Mouse (Mus musculus): ENCODE results near the gene Gm3854. TPM values are rescaled to one million over a fixed set of nuclear protein-coding genes. Genes with fewer than 3 reads are reported as not detected.
"Not testable (repeated sequence)": the region's sequence is repeated elsewhere in the genome, so short reads cannot be mapped to it uniquely, and the experiment has no call there.

The Gm3854 gene
- 1.0 and 1.2 TPM in 2 replicates for polyA plus RNA-seq (2015; fragmentation: Nextera tagmentation; extraction: Ambion mirVana)

- Histone ChIP-seq H3K4me3 (peak within 1 kb of the TSS; percentile 81), H3K9me3 (no peaks in the 10 kb centered on the region), H3K9ac (peak within 1 kb of the TSS; percentile 82), H3K27ac (replicated peaks) (peak within 1 kb of the TSS; percentile 71), H3K36me3 (no peaks in the 10 kb centered on the region), H3K27me3 (replicated peaks) (no peaks in the 10 kb centered on the region), H3K4me1 (0 out of 2 replicates have a peak, but pooled peaks cover 5% of the 10 kb centered on the region), H3K4me2 (peak within 1 kb of the TSS; percentile 70)
- under 1% methylated on average over 26 of the region's 26 CpGs for whole genome bisulfite sequencing
- no peak; the same call in 1 of the 2 replicates for ATAC-seq (ENCODE audit: extremely low read depth, insufficient number of reproducible peaks, low FRiP score, low TSS enrichment)
These were observed at the start of gene Gm3854 for GRCm38 (mm10) chr7:6343501-6344071. Gene Gm3854, plus strand, starts transcription at chr7:6343759.

- ATAC-seq (ENCODE audit: extremely low read depth, insufficient number of reproducible peaks, low FRiP score, low TSS enrichment); H3K4me2 ChIP-seq; H3K4me1 ChIP-seq; H3K27me3 ChIP-seq (replicated peaks); H3K4me3 ChIP-seq; H3K27ac ChIP-seq (replicated peaks); H3K9ac ChIP-seq: not testable (repeated sequence)
- 66% methylated on average over 11 of the region's 11 CpGs for WGBS
- Histone ChIP-seq H3K36me3 (peaks cover 49% of the 10 kb centered on the region), H3K9me3 (peaks cover 14% of the 10 kb centered on the region)
These were observed 42.8 kb upstream of the Gm3854 start for GRCm38 (mm10) chr7:6300796-6301195.

- peak overlapping the region; percentile 72 for H3K4me3 ChIP-seq
- whole genome bisulfite sequencing, result 15% methylated on average over 23 of the region's 23 CpGs
- H3K27me3 ChIP-seq (replicated peaks), result no peaks in the 10 kb centered on the region
- ATAC-seq (ENCODE audit: extremely low read depth, insufficient number of reproducible peaks, low FRiP score, low TSS enrichment), result peak; percentile 55; the same call in 1 of the 2 replicates
- H3K36me3 ChIP-seq, result peaks cover 19% of the 10 kb centered on the region
- H3K4me2 ChIP-seq, result peak overlapping the region; percentile 84
- H3K9me3 ChIP-seq, result no peaks in the 10 kb centered on the region
- H3K27ac ChIP-seq (replicated peaks), result peak overlapping the region; percentile 75
- peak overlapping the region; percentile 93 for H3K9ac ChIP-seq
- peaks cover 14% of the 10 kb centered on the region for H3K4me1 ChIP-seq
These were observed 12.9 kb upstream of the Gm3854 start for GRCm38 (mm10) chr7:6330458-6331232.

- Histone ChIP-seq H3K27ac (replicated peaks) (peak within 1 kb of the TSS; percentile 75), H3K4me2 (peak within 1 kb of the TSS; percentile 84), H3K4me1 (peaks cover 14% of the 10 kb centered on the region), H3K4me3 (peak within 1 kb of the TSS; percentile 72), H3K27me3 (replicated peaks) (no peaks in the 10 kb centered on the region), H3K9ac (peak within 1 kb of the TSS; percentile 93), H3K9me3 (no peaks in the 10 kb centered on the region), H3K36me3 (peaks cover 17% of the 10 kb centered on the region)
- ATAC-seq (ENCODE audit: extremely low read depth, insufficient number of reproducible peaks, low FRiP score, low TSS enrichment), result peak; percentile 84
- WGBS, result 5% methylated on average over 31 of the region's 31 CpGs
These were observed 12.2 kb upstream of the Gm3854 start, which contains the start of gene Zfp583 for GRCm38 (mm10) chr7:6331233-6331956. Gene Zfp583, minus strand, starts transcription at chr7:6331285.

GRCm38 (mm10) chr7:6339865-6340264, 3.7 kb upstream of the Gm3854 start:
- Histone ChIP-seq H3K4me3 (no peak overlapping the region), H3K9ac (no peak overlapping the region), H3K27me3 (replicated peaks) (no peaks in the 10 kb centered on the region), H3K4me2 (no peak overlapping the region), H3K27ac (replicated peaks) (no peak overlapping the region), H3K36me3 (no peaks in the 10 kb centered on the region), H3K9me3 (no peaks in the 10 kb centered on the region; the same call in 1 of the 2 replicates), H3K4me1 (0 out of 2 replicates have a peak, but pooled peaks cover 5% of the 10 kb centered on the region)
- no peak for ATAC-seq (ENCODE audit: extremely low read depth, insufficient number of reproducible peaks, low FRiP score, low TSS enrichment)
- WGBS, result 71% methylated on average over 5 of the region's 5 CpGs

GRCm38 (mm10) chr7:6344124-6344523, 565 bp downstream of the Gm3854 start:
- H3K9me3 ChIP-seq, result no peaks in the 10 kb centered on the region
- no peak for ATAC-seq (ENCODE audit: extremely low read depth, insufficient number of reproducible peaks, low FRiP score, low TSS enrichment)
- H3K27me3 ChIP-seq (replicated peaks), result no peaks in the 10 kb centered on the region
- WGBS, result 32% methylated on average over 10 of the region's 10 CpGs
- peak overlapping the region; percentile 82 for H3K9ac ChIP-seq
- no peaks in the 10 kb centered on the region for H3K36me3 ChIP-seq
- H3K4me2 ChIP-seq, result peak overlapping the region; percentile 70
- H3K4me1 ChIP-seq, result 0 out of 2 replicates have a peak, but pooled peaks cover 5% of the 10 kb centered on the region
- H3K27ac ChIP-seq (replicated peaks), result no peak overlapping the region
- peak overlapping the region; percentile 81 for H3K4me3 ChIP-seq

- Histone ChIP-seq H3K4me2 (no peak overlapping the region), H3K9ac (no peak overlapping the region), H3K36me3 (peaks cover 17% of the 10 kb centered on the region), H3K4me3 (no peak overlapping the region), H3K27ac (replicated peaks) (no peak overlapping the region), H3K27me3 (replicated peaks) (no peaks in the 10 kb centered on the region), H3K4me1 (peaks cover 4% of the 10 kb centered on the region), H3K9me3 (no peaks in the 10 kb centered on the region)
- 56% methylated on average over 2 of the region's 2 CpGs for WGBS
- ATAC-seq (ENCODE audit: extremely low read depth, insufficient number of reproducible peaks, low FRiP score, low TSS enrichment), result no peak
These were observed 14.6 kb downstream of the Gm3854 start for GRCm38 (mm10) chr7:6358121-6358520.

- Histone ChIP-seq H3K36me3 (peaks cover 8% of the 10 kb centered on the region), H3K9ac (no peak overlapping the region), H3K27ac (replicated peaks) (no peak overlapping the region), H3K4me3 (no peak overlapping the region), H3K9me3 (no peaks in the 10 kb centered on the region), H3K4me2 (no peak overlapping the region), H3K27me3 (replicated peaks) (no peaks in the 10 kb centered on the region), H3K4me1 (peaks cover 10% of the 10 kb centered on the region)
- 46% methylated on average over 10 of the region's 10 CpGs for WGBS
- no peak for ATAC-seq (ENCODE audit: extremely low read depth, insufficient number of reproducible peaks, low FRiP score, low TSS enrichment)
These were observed 15.5 kb downstream of the Gm3854 start for GRCm38 (mm10) chr7:6358937-6359590.

GRCm38 (mm10) chr7:6360477-6361060, 17.0 kb downstream of the Gm3854 start:
- no peak for ATAC-seq (ENCODE audit: extremely low read depth, insufficient number of reproducible peaks, low FRiP score, low TSS enrichment)
- H3K9ac ChIP-seq, result no peak overlapping the region
- peaks cover 16% of the 10 kb centered on the region for H3K4me1 ChIP-seq
- no peaks in the 10 kb centered on the region for H3K36me3 ChIP-seq
- WGBS, result 13% methylated on average over 8 of the region's 9 CpGs
- no peak overlapping the region for H3K4me3 ChIP-seq
- H3K27me3 ChIP-seq (replicated peaks), result no peaks in the 10 kb centered on the region
- no peak overlapping the region for H3K27ac ChIP-seq (replicated peaks)
- no peak overlapping the region for H3K4me2 ChIP-seq
- H3K9me3 ChIP-seq, result no peaks in the 10 kb centered on the region

GRCm38 (mm10) chr7:6361756-6362155, 18.2 kb downstream of the Gm3854 start:
- Histone ChIP-seq H3K4me3 (peak overlapping the region; percentile 70), H3K27ac (replicated peaks) (peak overlapping the region; percentile 89), H3K4me2 (peak overlapping the region; percentile 91), H3K36me3 (no peaks in the 10 kb centered on the region), H3K9ac (peak overlapping the region; percentile 77), H3K4me1 (peaks cover 16% of the 10 kb centered on the region), H3K9me3 (no peaks in the 10 kb centered on the region), H3K27me3 (replicated peaks) (no peaks in the 10 kb centered on the region)
- ATAC-seq (ENCODE audit: extremely low read depth, insufficient number of reproducible peaks, low FRiP score, low TSS enrichment), result no peak
- 24% methylated on average over 7 of the region's 7 CpGs for WGBS

All from heart, embryonic 13.5 days (tissue).